Mouse (Mus musculus) right cerebral cortex, postnatal 36 days (tissue): ENCODE measurements around the gene Fbxl21.

Experiments used
- DNase-seq, 2 experiments: peaks; one replicate each; pipeline ENCODE4 v3.0.0; 2022; ENCODE audit warnings: low spot score in 2 of 2, mixed read lengths in 1 of 2

Gene Fbxl21

DNA sequence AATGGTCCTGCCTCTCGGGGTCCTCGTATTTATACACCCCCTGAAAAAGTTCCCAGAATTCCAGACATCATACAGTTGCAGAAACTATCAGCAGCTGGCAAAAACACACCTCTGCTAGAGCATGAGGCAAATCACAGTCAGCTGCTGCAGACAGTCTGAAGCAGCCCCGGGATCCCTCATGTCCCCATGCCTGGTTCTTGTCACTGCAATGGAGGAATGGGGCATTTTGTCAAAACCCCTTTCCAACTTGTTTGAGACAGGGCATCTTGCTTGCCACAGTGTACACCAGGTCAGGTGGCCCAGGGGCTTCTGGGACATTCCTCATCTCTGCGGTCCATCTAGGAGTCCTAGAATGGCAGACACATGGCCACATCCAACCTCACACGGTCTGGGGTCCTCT lies 12.7 kb downstream of the Fbxl21 start:
- DNase-seq: no peak

DNA sequence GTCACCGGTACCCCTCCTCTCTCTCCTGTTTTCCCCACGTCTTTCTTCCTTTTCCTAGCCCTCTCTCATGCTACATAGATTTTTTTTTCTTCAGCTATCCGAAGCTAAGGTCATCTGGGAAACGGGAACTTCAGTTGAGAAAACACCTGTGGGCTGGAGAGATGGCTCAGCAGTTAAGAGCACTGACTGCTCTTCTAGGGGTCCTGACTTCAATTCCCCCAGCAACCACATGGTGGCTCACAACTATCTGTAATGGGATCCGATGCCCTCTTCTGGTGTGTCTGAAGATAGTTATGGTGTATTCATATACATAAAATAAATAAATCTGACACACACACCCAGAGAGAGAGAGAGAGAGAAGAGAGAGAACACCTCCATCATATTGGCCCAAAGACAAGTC lies 13.3 kb downstream of the Fbxl21 start:
- DNase-seq: no peak

DNA sequence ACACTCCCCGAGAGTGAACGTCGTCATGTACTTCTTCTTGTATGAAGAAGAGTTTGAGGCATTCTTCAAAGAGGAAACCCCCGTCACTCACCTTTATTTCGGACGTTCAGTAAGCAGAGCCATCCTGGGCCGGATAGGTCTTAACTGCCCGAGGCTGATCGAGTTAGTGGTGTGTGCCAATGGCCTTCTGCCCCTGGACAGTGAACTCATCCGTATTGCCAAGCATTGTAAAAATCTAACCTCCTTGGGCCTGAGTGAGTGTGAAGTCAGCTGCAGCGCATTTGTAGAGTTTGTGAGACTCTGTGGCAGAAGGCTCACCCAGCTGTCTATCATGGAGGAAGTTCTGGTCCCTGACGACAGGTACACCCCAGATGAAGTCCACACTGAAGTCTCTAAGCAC lies 14.8 kb downstream of the Fbxl21 start:
- DNase-seq: no peak

DNA sequence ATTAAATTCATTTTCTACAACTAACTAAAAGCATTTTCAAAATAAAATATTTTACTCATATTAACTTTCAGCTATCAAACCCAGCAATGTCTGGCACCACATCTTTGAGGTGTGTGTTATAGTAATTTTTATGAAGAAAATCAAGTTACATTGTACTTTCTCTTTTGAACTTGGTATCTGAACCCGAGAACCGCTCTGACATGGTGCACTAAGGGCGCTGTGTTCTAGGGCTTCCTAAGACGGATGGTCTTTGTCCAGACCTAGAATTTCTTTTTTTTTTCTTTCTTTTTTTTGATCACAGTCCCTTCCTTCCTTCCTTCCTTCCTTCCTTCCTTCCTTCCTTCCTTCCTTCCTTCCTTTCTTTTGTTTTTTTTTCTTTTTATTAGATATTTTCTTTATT lies 17.6 kb downstream of the Fbxl21 start:
- no peak for DNase-seq

DNA sequence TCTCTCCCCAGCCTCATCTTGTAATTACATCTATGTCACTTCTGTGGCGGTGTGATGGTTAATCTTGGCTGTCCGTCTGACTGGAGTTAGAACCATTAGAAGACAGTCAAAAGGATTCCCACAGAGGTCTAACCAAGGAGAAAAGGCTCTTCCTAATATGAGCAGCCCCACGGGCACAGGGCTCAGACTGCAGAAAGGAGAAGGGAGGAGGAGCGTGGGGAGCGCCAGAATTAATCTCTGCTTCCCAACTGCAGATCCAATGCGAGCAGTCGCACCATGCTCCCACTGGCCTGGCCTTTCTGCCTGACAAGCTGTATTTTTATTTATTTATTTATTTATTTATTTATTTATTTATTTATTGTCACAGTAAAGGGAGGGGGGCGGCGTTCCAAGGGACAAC lies 21.5 kb downstream of the Fbxl21 start:
- DNase-seq: no peak

DNA sequence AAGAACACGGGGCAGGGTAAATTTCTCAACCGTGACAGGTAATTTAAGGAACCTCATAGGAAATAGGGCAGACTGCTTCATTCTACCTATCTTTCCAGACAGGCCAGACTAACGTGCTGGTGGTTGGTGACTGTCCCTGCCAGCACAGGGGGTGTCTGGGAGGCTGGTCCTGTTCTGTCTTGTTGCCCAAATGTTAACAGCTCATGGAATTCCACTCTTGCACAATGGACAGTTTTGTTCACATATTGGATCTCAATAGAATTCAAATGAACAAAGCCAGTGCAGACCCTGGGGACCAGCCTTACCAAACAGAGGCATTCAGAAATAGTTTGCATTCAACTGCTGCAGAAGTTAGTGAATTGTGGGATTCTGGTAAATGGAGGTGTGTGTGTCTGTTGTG lies 22.7 kb downstream of the Fbxl21 start:
- DNase-seq: no peak

DNA sequence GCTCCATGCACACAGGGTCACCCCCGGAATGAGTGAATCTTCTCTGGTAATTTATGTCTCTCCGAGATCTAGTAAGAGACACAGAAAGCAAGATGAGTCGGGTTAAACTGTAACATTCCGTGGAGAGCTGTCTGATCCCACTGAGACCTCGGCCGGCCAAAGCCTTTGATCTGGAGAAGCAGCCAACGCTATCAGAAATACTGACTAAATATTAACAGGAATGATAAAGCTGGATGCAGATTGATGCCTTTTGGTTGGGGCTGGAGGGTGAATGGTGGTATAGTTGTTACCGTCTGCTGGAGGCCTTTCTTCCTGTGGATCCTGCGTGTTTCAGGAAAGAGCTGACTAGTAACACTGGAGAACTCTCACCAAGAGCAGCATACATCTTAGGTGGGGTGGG lies 26.1 kb downstream of the Fbxl21 start, which contains the start of gene Lect2:
Gene Lect2 (minus strand): TSS at position 102 of the 400 bp plus-strand sequence.
- no peak for DNase-seq

DNA sequence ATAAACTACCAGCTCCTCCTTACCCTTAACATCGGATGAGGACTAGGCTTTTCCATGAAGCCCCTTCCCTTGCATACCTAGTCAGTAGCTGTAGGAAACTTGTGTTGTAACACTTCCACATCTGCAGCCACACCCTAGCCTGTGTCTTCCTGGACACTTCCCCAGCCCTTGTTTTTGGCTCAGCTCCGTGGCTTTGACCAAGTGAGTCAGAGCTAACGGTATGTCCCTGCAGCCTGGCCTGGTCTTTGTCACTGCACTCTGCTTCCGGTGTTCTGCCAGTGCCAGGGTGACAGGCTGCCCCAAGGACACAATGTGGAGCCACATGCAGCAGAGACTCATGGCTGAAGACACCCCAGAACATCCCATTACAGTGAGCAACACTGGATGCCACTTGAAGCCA lies 27.1 kb downstream of the Fbxl21 start:
- no peak for DNase-seq

DNA sequence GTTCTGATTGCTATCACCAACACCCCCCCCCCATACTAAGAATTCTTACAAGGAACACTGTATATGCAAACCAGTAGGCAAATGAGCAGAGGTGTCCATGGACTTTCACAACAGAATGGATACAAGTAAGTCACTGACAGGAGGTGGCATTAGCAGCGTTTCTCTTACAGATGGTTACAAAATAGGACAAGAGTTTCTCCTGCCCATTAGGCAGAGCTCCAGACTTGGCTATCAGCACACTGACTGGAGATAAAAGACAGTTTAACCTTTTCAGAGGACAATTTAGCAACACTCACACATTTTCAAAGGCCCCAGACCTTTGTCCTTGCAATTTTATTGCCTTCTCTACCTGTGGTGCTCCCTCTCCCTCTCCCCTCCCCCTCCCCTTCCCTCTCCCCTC lies 28.3 kb downstream of the Fbxl21 start:
- no peak for DNase-seq

DNA sequence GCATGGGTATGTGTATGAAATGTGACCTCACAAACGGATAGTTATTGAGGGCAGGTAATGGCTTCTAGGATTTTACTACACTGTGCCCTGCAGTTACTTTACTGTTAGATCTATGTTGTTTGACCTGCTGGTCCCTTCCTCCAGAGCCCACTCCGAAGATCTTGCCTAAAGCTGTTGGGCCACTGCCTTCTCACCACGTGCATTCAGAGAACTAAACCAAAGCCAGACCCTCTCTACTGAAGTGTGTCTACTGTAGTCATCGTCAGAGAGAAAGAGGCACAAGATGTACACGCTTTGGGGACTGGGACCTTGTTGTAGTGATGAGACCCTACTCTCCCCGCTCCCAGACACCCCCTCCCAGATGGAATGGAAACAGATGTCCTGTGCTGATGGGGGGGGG lies 29.4 kb downstream of the Fbxl21 start:
- no peak for DNase-seq

DNA sequence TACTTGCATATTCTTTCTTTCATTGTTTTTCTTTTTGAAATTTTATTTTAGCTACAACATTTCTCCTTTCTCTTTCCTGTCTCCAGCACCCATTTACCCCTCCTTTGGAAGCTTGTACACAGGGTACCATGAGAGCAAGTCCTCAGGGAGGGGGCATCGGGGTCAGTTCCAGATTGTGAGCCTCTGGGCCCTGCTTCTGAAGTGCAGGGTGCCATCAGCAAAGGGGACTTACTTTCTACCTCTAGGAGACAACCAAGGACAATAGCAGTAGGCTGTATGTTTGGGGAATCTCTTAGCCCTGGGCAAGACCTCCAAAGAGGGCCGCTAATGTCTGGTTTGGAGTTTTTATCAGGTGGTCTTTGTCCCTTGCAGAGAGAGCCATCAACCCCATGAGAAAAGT lies 31.7 kb downstream of the Fbxl21 start:
- DNase-seq: no peak

DNA sequence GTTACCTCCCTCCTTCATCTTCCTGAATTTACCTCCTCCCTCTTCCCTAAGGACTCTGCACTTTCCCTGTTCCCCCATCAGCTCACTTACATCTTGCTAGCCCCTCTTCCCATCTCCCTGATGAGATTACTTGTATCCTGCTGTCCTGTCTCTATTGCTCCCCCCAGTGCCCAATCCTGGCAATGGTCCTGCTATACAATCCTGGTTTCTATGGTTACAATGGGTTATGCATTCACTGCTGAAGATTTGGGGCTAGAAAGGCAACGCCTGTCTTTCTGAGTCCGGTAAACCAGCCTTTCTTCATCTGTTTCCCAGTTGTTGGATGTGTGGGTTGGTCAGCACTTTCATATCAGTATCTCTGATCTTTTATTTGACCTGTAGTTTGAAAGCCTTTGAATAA lies 32.1 kb downstream of the Fbxl21 start:
- peak; percentile 32 to 35 for DNase-seq

DNA sequence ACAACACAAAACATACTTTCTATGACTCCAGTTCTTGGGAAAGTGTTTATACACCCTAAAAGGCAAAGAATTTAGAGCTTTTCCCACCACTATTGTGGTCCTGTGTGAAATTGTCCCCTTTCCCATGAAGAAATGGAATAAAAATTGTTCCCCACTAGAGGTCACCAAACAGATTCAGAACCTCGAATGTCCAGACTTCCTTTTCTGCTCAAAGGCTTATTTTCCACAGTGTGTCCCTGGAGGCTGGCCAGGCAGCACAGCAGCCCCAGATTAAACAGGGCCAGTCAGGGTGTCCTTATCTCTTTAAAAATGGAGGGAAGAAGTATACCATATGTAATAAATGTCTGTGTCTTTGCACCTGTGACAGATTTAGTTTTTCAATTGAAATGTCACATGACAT lies 33.7 kb downstream of the Fbxl21 start:
- DNase-seq: no peak

DNA sequence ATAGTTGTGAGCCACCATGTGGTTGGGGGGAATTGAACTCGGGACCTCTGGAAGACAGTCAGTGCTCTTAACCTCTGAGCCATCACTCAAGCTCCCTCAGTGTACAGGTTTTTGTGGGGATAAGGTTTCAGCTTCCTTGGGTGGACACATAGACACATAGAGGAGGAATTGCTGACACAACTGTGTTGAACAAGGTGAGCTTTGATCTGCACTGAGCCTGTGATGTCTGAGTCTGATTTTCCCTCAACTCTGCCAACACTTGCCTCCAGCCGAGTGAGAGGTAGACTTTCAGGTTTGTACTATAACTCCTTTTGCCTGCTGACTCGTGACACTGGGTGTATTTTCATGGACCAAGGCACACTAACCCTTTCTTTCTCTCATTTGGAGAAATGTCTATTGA lies 34.4 kb downstream of the Fbxl21 start:
- no peak for DNase-seq

DNA sequence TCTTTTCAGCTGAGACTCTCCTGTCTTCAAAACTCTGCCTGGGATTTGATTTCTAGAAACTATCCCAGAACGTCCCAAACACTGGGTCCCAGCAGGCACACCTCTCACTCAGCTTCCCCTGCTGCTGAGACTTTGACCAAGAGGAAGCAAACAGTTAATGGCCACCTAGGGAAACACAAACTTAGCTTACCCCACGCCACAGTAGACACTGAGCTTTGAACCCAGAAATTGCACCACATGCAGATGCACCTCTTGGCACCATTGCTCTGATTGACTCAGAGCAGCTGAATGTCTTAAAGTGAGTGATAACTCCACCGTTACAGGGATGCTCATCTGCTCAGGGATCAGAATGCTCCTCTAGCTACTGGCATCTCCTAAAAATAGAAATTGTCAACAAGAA lies 36.5 kb downstream of the Fbxl21 start:
- no peak for DNase-seq

DNA sequence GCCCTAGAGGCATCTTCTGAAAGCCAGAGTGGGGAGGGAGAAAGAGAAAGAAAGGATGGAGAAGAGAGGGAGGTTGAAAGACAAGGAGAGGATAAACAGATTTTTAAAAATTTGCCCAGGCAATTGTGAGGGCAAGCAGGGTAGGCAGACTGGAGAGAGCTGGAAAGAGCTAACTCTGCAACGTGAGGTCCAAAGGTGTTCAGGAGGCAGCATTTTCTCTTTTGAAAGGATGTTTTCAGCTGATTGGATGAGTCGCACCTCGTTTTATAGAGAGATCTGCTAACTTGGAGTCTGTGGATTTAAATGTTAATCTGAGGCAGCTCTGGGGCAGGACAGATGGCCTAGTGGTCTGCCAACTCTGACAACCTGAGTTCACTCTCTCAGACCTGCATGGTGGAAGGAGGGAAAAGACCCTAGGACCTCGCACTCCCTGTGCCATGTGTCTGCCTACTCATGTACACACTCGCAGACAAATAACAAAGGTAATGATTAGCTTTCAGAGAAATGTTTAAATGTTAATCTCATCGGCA lies 37.6 kb downstream of the Fbxl21 start:
- no peak for DNase-seq

DNA sequence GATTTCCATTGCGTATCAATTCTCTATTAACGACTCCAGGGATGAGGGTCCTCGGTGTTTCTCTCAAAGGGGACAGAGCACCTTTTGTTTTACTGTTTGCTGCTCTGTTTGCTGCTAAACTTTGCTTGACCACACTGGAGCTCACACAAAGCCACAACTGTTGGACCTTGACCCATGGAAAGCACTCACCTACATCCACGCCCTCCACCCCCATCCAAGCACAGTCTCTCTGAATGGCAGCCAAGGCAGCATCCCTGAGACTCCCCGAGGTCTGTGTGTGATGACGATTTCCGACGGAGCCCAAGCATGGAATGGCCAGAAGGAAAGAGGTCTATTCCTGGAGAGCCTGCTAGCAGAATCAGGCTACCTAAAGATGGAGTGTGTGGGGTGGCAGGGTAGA lies 38.9 kb downstream of the Fbxl21 start:
- no peak for DNase-seq

DNA sequence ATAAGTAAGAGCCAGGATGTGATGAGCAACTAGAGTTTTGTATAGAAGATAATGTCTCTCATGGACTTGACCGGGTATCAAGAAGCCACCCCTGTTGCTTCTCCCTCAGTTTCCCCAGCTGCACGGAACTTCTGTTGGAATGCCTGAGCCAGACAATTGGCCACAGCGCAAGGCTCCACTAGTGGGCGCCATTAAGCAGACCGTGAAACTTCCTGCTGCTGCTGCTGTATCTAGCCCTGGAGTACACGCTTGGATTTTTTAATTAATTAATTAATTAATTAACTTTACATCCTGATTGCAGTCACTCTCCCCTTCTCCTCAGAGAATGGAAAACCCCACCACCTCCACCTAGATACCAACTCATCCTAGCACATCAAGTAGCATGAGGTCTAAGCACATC lies 40.8 kb downstream of the Fbxl21 start:
- DNase-seq: no peak

DNA sequence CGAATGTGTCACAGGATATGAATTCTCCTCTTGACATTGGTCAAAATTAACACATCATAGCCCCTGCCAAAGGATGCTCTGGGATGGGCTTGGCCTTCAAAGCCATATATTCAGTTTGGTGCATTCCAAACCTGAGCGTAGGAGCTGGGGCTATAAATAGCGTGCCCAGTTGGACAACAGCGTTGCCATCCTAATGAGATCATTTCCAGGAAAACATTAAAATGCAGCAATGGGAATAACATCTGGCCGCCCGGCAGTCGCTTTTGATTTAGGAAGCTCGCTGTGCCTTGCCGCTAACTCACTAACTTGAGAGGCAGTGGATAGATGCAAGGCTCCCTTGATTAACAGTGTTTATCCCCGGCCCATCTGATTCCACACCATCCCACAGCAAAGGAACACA lies 44.1 kb downstream of the Fbxl21 start:
- no peak for DNase-seq

DNA sequence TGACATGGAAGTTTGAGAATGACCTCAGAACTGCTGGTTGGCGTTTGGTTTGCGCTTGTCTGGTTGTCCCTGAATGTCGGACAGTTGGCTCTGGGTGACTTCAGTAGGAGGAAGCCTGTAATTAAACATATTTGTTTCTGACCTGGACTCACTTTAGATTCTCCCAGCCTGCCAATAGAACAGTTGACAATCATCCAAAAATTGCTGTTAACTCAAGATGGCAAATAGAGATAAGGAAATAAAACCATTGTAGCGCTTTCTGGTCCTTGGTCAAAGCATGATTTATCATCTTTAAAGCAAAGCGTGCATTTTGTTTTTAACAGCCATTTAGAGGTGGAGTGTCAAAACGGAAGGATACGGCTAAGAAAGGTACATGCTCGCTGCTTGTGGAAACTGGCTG lies 49.4 kb downstream of the Fbxl21 start:
- DNase-seq: no peak

DNA sequence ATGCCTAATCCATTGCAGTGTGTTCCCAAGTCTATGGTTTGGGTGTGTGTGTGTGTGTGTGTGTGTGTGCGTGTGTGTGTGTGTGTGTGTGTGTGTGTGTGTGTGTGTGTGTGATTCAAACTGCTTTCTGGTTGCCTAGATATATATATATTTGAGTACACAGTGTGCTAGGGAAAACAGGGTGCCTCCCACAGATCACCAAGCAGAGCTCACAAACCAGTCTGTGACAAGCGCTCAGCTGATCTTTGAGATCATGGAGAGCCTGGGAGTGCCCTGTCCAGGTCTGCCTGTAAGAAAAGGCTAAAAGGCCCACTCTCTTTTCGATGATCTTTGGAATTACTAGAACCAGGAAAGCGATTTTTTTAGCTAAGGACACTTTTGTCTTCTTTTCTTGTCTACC lies 52.8 kb downstream of the Fbxl21 start:
- no peak for DNase-seq

DNA sequence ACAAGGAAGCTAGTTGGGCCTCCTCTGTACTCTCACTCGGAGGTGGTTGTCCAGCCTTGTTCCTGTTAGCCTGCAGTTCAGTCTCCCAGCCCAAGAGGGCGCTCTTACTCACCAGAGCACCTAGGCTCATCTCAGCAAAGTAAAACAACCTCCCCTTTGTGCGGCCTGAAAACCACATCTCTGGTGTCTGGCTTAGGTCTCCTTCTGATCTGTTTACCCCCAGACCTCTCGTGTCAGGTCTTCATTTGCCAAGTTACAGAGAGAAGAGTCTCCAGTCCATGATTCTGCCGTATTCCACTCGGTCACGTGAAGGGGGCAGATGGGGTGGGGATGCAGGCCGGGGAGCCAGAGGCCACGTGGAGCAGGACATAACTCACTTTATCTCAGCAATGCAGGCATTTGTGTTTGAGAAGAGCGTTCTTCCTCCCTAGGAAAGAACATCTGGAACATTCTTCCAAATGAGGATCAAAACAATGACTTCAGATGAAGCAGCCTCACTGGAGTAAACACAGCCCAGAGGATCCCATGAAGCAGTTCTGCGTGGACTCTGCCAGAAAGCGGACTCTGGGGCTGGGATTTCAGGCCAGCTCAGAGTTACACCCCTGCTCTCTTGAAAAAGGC lies 53.5 kb downstream of the Fbxl21 start:
- peak; percentile 41 to 48 for DNase-seq

DNA sequence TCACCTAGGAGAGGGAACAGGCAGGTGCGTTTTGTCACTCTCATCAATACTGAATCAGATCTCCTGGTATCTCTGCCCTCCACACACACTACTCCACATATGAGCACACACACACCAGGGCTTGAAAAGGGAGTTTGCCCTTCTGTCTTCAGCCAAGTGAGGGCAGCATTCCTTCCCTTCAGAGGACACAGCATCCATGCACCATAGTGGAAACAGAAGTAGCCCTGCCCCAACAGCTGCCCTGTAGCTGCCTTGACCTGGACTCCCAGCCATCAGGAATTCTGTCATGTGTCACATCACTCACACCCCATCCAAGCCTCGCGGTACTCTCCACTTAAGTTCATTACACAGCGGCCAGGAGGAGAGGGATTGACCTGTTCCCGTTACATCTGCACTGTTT lies 55.8 kb downstream of the Fbxl21 start:
- DNase-seq: no peak

DNA sequence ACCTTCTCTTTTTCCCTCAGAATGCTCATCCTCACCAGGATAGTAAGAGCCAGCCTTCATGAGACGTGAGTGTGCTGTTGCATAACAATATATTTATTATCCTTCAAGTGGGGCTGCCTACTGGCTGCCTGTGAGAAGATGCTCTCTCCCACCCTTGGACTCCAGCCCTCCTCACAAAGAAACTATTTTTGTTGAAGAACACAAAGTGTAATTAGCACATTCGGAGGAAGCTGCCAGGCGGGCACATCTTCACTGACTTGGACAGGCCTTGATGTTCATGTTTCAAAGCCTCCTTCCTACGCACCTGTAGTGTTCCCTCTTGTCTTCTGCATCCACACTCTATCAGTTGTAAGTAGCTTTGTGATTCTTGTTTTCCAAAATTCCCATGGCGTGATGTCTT lies 58.2 kb downstream of the Fbxl21 start:
- DNase-seq: peak in 1 of 2 experiments; percentile 48
